Mouse (Mus musculus) erythroblast, embryonic 14.5 days (primary cell): ENCODE data around the gene 2310007B03Rik.

Experiments used
- GATA1 ChIP-seq: IDR thresholded peaks from 2 replicates; pipeline ENCODE4 v1.6.1; 2012; ENCODE audit warnings: low read length, inconsistent platforms, mixed read lengths
- TAL1 ChIP-seq: IDR thresholded peaks from 3 replicates; pipeline ENCODE4 v1.6.1; 2012; ENCODE audit warnings: low read length, inconsistent platforms, mixed read lengths

DNA sequence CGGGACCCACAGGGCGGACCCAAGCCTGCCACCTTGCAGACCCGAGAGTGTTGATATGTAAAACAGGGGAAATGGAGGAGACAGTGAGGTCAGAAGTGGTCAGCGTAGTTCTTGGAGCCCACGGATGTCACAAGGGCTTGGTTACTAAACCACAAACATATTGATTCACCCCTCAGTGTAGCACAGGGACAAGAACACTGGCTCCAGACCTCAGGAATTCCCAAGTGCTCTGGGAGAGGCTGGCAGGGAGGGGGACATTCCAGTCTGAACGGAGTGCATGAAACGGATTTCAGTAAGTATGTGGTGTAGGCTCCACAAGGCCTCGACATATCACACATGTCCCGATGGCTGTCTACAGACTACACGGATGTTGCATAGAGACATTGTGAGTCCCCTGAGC is 1.2 kb upstream of the 2310007B03Rik start:
- no peak for TF ChIP-seq GATA1
- no peak for TF ChIP-seq TAL1
